Mouse (Mus musculus): Measurements from ENCODE around the gene Lipc. TPM values are rescaled to one million over a fixed set of nuclear protein-coding genes. Genes with fewer than 3 reads are reported as not detected.

Gene Lipc
- total RNA-seq, 2 experiments from 2014 or later, result not detected

DNA sequence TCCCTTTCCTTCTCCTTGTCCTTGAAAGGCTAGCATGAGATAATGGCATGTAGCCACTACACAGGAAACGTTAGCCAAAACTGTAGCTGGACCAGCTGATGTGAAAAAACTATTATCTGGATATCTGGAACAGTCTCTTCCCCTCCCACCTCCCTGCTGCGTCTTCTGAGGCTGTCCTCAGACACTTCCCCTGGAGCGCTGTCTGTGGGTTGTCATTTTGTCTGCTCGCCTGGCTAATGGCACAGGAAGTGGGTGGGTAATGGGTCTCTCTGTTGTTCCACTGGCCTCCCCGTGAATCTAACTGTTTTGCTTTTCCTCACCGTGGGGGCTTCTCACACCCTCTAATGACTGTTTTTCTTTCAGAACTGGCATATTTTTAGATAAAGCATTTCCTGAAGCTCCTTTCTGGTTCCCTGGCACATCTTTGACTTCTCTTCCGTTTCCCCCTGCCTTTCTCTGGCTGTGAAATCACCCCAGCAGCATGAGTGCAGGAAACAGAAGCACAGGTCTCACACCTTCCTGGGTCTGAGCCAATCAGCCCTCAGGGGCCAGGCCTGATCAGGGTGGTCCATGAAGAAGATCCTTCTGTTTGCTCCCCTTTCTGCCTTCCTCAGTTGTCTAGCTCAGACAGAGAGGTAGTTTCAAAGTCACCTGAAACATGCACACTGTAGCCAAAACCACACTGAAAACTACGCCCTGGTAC, 60.4 kb downstream of the Lipc start:
- no peak for TF ChIP-seq CTCF (IDR thresholded peaks at IDR 0.05)
- intact Hi-C loops (cut with DNase I), result no loop called here
- Histone ChIP-seq H3K4me3 (no peak overlapping the region), H3K27ac (no peak overlapping the region)
- no peak for DNase-seq

DNA sequence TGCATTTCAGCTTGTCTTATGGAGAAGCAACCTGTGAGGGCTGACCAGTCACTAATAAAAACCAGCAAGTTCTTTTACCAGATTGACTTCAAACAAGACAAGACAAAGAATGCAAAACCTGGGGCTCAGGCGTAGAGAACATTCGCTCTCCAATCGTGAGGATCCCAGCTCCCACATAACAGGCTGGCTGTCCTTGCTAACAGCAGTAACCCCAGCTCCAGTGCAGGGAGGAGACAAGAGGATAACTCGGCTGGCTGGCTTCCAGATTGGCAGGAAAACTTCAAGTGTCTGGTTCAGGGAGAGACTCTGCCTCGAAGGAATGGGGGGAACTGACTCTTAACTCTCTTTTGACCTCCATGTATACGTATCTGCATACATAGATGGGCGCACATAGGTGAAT, 61.3 kb downstream of the Lipc start:
- H3K4me3 ChIP-seq, result no peak overlapping the region
- intact Hi-C loops (cut with DNase I), result no loop called here
- DNase-seq, result no peak
- TF ChIP-seq CTCF (IDR thresholded peaks at IDR 0.05), result no peak
- no peak overlapping the region for H3K27ac ChIP-seq

- Histone ChIP-seq H3K27ac (no peak overlapping the region), H3K4me3 (no peak overlapping the region)
- intact Hi-C loops (cut with DNase I), result no loop called here
- no peak for TF ChIP-seq CTCF (IDR thresholded peaks at IDR 0.05)
- no peak for DNase-seq
These were observed 63.1 kb downstream of the Lipc start for GRCm38 (mm10) chr9:70888969-70889368.

GRCm38 (mm10) chr9:70888556-70888955, 63.5 kb downstream of the Lipc start:
- intact Hi-C loops (cut with DNase I), result no loop called here
- no peak for TF ChIP-seq CTCF (IDR thresholded peaks at IDR 0.05)
- no peak overlapping the region for H3K27ac ChIP-seq
- H3K4me3 ChIP-seq, result no peak overlapping the region
- no peak for DNase-seq

- Histone ChIP-seq H3K4me3 (no peak overlapping the region), H3K27ac (no peak overlapping the region)
- DNase-seq, result no peak
- intact Hi-C loops (cut with DNase I), result no loop called here
- no peak for TF ChIP-seq CTCF (IDR thresholded peaks at IDR 0.05)
These were observed 70.0 kb downstream of the Lipc start for GRCm38 (mm10) chr9:70881982-70882381.

DNA sequence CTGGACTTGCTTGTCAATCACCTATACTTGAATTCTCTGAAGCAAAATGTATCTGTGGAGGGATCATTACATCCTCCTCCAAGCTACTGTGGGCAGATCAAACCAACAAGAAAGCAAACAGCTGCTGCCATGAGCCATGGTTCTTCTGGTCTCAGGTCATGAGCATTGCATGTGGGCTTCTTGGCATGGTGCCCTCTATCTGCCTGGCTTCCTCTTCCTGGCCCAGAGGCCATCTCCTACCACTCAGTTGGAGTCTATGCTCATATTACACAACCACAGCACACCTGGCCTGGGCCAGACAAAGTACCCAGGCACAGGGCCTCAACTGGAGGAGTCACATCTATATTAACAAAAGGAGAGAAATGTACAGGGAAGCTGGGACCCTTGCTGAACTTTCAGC, 73.2 kb downstream of the Lipc start:
- TF ChIP-seq CTCF (IDR thresholded peaks at IDR 0.05), result no peak
- Histone ChIP-seq H3K4me3 (no peak overlapping the region), H3K27ac (no peak overlapping the region)
- DNase-seq, result no peak
- intact Hi-C loops (cut with DNase I), result no loop called here

- DNase-seq, result no peak
- no peak overlapping the region for H3K27ac ChIP-seq
- no peak overlapping the region for H3K4me3 ChIP-seq
- intact Hi-C loops (cut with DNase I), result no loop called here
- no peak for TF ChIP-seq CTCF (IDR thresholded peaks at IDR 0.05)
These were observed 73.9 kb downstream of the Lipc start for GRCm38 (mm10) chr9:70878157-70878556.

DNA sequence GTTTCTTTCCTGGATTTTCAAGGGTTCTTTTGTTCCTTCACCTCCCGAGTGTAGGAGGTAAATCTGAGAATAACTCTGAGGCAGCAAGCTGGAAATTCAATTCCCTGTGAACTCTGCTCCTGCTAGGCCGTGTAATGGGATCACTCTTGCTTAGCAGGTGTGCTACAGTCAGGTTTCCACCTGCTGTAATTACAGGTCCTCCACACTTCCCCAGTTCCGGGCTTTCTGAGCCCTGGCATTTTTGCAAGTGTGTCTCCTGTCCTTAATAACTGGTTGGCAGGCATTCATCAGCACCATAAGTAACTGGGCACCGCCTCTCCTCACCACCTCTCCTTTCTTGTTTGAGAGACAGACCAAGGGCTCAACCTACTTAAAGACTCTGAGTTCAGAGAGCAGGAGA, 76.5 kb downstream of the Lipc start:
- TF ChIP-seq CTCF (IDR thresholded peaks at IDR 0.05), result no peak
- no peak overlapping the region for H3K27ac ChIP-seq
- intact Hi-C loops (cut with DNase I), result no loop called here
- H3K4me3 ChIP-seq, result no peak overlapping the region
- DNase-seq, result no peak

DNA sequence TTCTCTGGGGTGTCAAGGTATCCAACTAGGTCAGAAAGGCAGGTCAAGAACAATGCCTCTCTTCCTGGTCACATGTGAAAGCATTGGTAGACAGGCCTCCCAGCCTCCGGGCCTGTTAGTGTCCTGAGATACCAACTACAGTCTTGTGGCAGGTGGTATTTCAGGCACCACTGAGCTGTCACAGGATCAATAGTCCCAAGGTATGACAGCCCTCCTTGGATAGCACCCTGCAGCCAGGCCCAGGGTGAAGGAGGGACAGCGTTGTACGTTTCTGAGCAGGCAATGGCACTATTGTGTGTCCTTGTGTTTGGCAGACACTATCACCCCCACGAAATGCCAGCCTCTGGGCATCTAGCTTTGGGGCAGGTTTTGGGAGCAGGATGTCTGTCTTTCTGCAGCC, 77.0 kb downstream of the Lipc start:
- TF ChIP-seq CTCF (IDR thresholded peaks at IDR 0.05), result no peak
- no peak overlapping the region for H3K27ac ChIP-seq
- intact Hi-C loops (cut with DNase I), result no loop called here
- no peak for DNase-seq
- no peak overlapping the region for H3K4me3 ChIP-seq

- no peak for TF ChIP-seq CTCF (IDR thresholded peaks at IDR 0.05)
- no peak overlapping the region for H3K4me3 ChIP-seq
- H3K27ac ChIP-seq, result no peak overlapping the region
- intact Hi-C loops (cut with DNase I), result no loop called here
- DNase-seq, result no peak
These were observed 79.4 kb downstream of the Lipc start for GRCm38 (mm10) chr9:70872675-70873074.

- TF ChIP-seq CTCF (IDR thresholded peaks at IDR 0.05), result no peak
- no peak overlapping the region for H3K27ac ChIP-seq
- no peak for DNase-seq
- intact Hi-C loops (cut with DNase I), result no loop called here
- no peak overlapping the region for H3K4me3 ChIP-seq
These were observed 81.7 kb downstream of the Lipc start for GRCm38 (mm10) chr9:70870326-70870725.

DNA sequence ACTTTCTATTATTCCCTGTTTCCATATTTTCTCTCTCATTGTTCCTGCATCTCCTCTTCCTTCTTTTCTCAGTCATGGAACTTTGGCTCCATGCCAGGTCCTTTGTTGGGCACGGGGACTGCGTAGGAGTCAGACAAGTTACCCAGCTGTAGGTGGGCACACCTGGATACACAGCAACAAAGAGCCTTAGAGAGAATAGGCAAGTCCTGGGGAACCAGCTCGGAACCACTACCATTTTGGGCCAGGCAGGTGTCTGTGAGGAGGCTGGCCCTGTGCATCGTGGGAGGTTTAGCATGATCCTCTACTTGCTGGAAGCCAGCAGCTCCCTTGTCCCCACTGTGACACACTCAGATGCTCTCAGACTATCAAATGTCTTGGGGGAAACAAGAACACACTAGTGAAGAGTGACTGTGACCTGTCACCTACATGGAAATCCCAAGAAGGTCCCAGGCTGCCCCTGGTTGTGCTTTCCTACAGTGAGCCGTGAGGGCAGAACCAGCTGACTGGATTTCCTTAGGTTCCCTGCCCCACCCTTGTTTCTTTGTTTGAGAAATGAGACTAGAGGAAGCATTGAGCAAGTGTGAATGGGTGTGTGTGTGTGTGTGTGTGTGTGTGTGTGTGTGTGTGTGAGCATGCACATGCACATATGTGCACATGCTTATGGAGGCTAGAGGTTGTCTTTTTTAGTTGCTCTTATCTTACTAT, 82.7 kb downstream of the Lipc start:
- H3K27ac ChIP-seq, result peak overlapping the region; percentile 56; the same call in 1 of the 2 replicates
- no peak for TF ChIP-seq CTCF (IDR thresholded peaks at IDR 0.05)
- no peak for DNase-seq
- intact Hi-C loops (cut with DNase I), result no loop called here
- H3K4me3 ChIP-seq, result no peak overlapping the region

DNA sequence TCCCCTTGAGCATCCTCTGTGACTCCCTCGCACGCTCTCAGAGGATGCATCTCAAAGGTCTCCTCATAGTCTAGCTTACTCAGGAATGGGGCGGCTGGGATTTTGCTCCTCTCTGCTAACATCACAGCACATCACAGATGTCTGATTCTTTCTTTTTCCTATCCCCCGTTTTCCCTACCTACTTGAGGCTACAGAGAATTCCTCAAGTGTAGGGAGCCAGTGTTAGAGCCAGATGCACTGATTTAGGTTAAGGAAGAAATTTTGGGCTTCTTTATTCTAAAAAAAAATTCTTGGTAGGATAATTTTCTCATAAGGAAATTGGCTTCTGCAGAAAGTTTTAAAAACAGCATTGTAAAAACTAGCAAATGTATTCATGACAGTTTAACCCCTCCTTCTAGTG, 84.6 kb downstream of the Lipc start:
- Histone ChIP-seq H3K4me3 (no peak overlapping the region), H3K27ac (no peak overlapping the region)
- DNase-seq, result no peak
- TF ChIP-seq CTCF (IDR thresholded peaks at IDR 0.05), result no peak
- intact Hi-C loops (cut with DNase I), result no loop called here

GRCm38 (mm10) chr9:70864039-70864438, 88.0 kb downstream of the Lipc start:
- intact Hi-C loops (cut with DNase I), result no loop called here
- no peak for TF ChIP-seq CTCF (IDR thresholded peaks at IDR 0.05)

More at GRCm38 (mm10) chr9:70864039-70864438, 88.0 kb downstream of the Lipc start:
- Histone ChIP-seq H3K27ac (peak overlapping the region; percentile 75), H3K4me3 (no peak overlapping the region)
- DNase-seq, result no peak

Measured in gastrocnemius, adult 2 months (tissue).